Mouse (Mus musculus): ENCODE data around the gene Calm5. TPM values are rescaled to one million over a fixed set of nuclear protein-coding genes. Genes with fewer than 3 reads are reported as not detected.
A peak's percentile ranks its signal among the peaks of the same experiment; 100 is the strongest.
"Not testable (repeated sequence)": the region's sequence is repeated elsewhere in the genome, so short reads cannot be mapped to it uniquely, and the experiment has no call there.

Calm5 gene
- polyA plus RNA-seq, 3 experiments from 2014 or later = not detected

DNA sequence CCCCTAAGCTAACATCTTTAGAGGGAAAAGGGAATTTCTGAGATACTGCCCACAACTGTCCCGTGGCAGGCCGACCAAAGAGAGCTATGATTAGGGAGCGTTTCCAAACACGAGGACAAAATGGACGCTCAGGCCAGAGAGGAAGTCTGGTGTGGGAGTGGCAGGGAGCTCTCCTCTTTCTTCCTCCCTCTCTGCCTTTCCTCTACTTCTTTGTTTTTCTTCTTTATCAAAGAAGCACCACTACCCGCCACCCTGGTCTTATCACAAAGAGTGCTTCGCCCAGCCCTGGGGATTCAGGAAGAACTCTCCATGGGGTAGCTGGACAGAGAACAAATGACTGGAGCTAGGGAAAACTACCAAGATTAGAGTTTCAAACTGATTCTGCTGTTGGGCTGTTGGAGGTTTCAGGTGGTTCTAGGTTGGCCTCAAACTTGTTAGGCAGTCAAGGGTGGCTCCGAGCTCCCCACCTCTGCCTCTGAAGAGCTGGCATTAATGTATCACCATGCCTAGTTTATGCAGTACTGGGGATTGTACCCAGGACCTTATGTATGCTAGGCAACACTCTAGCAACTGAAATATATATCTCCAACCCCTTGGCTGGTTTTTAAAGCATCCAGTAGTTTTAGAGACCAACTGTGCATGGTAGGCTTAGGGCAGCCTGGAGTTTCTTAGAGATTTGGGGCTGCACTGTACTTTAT is 12.5 kb downstream of the Calm5 start:
- ATAC-seq = no peak

DNA sequence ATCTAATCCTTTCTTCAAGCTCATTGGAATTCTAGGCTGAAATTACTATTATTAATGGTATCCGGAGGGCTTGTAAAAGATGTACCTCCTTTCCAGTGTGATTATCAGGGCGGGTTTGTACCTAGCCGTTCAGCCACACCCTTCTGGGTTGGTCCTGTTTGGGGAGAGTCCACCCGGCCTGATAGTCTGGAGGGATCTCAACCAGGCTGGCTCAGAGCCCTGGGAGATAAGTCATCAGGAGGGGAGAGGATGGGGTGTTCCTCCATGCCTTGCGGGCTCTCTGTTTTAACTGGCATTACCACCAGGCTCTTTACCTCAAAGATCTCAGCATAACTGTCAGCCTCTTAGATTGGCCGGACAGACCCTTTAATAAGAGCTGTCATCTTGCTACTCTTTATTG is 13.2 kb downstream of the Calm5 start:
- ATAC-seq = no peak

DNA sequence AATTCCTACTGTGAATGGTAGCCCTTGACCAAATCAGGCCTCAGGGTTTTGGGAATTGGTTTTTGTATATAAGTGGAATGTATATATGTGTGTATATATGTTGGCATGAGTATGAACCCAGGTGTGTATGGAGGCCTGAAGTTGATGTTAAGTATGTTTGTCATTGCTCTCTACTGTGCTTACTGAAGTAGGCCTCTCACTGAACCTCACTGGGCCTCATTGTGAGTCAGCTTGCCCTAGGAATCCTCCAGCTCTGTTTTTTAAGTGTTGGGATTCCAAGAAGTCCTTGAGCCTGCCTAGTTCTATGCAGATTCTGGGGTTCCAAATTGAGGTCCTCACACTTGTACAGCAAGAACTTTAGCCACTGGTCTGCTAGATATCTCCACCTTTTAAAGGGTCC is 15.9 kb downstream of the Calm5 start:
- ATAC-seq = no peak

- ATAC-seq = no peak
Measured at GRCm38 (mm10) chr13:3872832-3873231, 18.9 kb downstream of the Calm5 start.

GRCm38 (mm10) chr13:3876448-3876847 is 22.5 kb downstream of the Calm5 start:
- no peak for ATAC-seq

DNA sequence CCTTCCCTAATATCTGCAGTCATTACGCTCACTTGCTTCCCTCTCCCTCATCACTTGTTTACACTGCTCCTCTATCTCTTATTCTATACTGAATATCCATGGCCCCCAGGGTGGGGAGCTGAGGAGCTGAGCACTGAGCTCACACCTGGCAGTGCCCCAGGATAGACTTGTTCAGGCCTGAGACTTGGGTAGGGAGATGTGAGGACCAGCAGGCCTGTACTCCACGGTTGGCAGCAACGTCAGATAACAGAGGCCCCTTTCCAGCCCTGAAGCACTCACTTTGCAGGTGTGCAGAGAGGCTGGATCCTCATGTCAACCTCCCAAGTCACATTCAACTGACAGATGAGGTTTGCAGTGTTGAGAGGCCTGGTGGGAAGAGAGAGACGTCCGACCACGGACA is 23.2 kb downstream of the Calm5 start:
- ATAC-seq = no peak

DNA sequence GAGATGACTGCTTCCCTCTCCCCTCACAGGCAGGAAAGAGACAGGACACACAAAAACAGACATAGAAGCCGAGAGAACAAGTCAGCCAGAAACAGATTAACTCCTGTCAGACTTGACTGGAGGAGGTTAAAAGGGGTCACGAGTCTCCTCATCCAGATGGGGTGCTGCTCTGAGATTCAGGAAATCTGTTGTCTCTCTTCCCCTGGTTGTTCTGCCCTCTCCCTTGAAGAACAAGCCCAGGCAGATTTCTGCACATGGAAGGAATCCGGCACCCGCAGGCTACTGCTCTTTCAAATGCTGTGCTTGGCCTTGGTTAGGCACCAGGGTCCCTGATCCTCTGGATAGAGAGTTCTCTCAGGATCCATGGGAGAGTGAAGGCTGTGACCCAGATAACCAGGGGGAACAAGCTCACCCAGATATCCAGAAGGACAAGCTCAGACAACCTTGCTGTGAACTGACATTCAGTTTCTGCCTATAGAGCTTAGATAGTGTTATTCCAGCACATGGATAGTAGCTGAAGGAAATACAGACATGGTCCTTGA is 23.8 kb downstream of the Calm5 start:
- no peak for ATAC-seq

- ATAC-seq = no peak
Measured at GRCm38 (mm10) chr13:3886663-3887062, 32.7 kb downstream of the Calm5 start.

- ATAC-seq = no peak
Measured at GRCm38 (mm10) chr13:3889111-3889510, 35.1 kb downstream of the Calm5 start.

DNA sequence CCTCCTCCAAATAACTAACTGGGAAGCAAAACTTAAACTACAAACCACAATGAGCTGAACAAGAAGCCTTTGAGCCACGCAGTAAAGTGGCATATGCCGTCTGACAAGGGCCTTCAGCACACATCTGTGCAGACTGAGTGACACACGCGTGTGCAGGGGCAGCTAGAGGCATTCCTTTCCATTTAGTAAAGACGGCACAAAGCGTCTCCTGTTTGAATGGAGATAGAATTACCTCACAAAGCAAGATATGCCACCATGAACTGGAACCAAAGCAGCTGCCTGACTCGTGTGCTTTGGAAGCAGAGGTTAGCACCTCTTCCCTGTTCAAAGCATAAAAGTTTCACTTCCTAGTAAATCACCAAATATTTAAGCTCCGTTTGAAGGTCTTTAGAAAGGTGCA is 36.1 kb downstream of the Calm5 start:
- ATAC-seq = no peak

DNA sequence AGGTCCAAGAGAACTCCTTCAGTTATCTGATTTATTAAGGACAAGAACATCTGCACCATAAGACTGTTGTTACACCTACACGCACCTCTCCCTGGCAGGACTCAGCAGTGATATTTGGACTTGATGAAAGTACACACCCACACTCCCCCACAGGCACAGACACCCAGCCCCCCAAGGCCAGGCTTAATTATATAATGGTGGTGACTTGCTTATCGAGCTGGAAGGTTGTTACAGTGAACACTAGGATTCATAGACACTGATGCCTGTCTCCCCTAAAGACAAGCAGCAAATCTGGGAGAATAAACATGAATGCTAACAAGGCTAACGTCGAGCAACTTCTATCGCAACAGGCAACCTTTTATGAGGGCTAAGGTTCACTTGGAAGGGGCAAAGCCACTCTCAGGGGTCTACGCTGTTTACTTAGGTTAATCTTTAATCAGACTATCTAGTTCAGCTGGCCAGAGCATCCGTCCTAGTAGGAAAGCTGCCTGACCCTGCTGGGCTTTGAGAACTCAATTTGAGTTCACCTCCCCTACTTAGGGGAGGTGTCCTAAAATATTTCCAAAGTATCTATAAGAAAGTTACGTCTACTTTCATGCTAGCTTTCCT is 37.6 kb downstream of the Calm5 start:
- no peak for ATAC-seq

DNA sequence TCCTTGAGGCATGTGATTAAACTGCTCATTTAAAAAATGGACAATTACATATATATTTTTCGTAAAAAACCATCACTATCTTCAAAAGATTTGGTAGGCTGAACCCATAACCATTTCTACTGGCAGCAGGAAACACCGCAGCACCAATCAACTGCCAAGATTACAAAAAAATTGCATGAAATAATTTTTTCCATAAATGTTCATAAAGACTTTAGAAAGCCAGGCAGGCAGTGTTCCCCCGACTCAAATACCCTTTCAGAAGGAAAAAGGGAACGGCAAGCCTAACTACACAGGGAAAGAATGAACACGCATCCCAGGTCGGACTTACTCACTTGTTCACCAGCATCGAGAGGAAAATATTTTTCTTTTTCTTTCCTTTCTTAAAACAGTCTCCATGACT is 38.6 kb downstream of the Calm5 start:
- ATAC-seq = no peak

DNA sequence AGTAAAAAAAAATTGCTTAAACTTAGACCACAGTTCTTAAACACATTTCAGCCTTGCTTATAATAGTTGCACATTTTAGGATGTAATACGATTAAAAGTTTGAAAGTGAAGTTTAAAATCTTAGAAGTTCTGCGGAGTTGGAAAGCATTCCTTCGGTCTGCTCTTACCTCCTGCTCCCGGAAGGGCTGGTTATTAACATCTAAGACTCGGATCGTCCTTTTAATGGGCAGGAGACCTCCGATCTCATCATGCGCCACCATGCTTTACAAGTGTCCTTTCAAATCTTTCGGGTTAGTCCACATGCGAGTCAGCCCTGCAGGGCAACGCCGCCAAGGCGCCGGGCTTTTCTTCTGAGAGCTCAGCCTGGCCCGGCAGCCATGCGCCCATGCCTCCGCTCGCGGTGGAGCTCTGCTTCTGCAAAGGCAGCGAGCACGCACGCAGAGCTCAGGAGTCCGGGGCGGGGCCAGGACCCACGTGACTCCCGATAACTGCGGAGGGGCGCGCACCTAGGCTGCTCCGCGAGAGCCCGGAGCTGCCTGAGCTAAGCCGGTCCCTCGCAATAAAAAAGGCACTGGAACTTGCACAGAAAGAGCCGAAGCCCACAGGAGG is 39.3 kb downstream of the Calm5 start:
- peak; percentile 97 for ATAC-seq

GRCm38 (mm10) chr13:3894549-3894948 is 40.6 kb downstream of the Calm5 start:
- no peak for ATAC-seq

DNA sequence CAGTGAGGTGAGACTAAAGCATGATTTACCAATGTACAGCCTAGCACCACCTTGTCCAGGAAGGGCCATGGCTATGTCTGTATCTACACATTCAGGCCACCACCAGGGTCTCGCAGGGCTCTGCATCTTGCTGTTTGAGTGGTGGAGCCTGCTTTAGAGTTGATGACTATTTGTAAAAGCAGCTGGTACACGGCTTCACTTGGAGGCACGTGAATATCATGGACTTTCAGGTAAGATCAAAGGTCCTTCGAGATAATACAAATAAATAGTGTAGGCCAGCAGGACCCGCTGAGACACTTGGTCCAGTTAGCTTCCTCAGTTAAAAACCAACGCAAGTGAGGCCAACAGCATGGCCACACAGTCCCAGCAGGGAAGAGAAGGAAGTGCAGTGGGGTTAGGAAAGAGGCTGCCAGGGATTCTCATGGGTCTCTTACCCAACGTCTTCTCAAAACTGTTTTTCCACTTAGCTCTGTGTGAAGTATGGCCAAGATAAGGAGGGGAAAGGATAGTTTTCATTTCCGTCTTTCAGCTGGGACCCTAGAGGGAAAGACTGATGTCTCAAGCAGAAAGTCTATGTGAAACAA is 41.5 kb downstream of the Calm5 start:
- ATAC-seq = no peak

- ATAC-seq = no peak
Measured at GRCm38 (mm10) chr13:3896032-3896431, 42.1 kb downstream of the Calm5 start.

DNA sequence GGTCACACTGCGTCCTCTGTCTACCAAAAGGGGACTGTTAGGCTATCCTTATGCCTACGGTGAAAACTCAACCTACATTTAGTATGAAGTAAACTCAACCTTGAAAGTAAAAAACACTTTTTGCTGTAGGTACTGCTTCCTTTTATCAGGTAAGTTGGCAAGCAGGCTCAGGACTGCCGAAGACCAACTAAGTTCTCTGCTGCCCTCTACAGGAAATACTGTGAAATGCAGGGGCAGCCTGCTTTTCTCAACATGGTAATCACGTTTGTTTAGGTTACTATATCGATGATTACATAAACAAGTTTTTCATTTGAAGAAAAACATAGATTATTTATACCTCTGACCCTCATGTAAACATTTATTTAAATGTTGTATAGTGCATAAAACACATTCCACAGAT is 42.9 kb downstream of the Calm5 start:
- peak; percentile 35 for ATAC-seq

GRCm38 (mm10) chr13:3898202-3898601 is 44.2 kb downstream of the Calm5 start:
- not testable (repeated sequence) for ATAC-seq

DNA sequence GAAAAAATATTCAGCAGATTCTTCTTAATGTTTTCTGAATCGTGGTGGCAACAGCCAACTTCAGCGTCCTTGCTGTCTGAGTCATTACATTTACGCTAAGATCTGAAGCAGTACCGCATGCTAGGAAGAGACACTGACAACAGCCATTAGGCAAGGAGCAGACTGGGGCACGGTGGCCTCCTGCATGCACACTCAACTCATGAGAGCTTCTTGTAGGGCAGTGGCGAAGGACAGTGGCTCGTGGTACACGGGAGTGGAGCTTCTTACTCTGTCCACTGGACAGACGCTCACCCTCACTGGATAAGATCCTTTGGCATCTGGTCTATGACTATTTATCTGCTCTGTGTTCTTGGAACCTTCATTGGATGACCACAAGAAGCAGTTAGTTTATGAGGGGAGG is 45.3 kb downstream of the Calm5 start:
- no peak for ATAC-seq

Data from inflammation-experienced regulatory T-cells, adult 6 months (primary cell).